Mouse (Mus musculus): ENCODE data around the gene Adig.

Adig gene

DNA sequence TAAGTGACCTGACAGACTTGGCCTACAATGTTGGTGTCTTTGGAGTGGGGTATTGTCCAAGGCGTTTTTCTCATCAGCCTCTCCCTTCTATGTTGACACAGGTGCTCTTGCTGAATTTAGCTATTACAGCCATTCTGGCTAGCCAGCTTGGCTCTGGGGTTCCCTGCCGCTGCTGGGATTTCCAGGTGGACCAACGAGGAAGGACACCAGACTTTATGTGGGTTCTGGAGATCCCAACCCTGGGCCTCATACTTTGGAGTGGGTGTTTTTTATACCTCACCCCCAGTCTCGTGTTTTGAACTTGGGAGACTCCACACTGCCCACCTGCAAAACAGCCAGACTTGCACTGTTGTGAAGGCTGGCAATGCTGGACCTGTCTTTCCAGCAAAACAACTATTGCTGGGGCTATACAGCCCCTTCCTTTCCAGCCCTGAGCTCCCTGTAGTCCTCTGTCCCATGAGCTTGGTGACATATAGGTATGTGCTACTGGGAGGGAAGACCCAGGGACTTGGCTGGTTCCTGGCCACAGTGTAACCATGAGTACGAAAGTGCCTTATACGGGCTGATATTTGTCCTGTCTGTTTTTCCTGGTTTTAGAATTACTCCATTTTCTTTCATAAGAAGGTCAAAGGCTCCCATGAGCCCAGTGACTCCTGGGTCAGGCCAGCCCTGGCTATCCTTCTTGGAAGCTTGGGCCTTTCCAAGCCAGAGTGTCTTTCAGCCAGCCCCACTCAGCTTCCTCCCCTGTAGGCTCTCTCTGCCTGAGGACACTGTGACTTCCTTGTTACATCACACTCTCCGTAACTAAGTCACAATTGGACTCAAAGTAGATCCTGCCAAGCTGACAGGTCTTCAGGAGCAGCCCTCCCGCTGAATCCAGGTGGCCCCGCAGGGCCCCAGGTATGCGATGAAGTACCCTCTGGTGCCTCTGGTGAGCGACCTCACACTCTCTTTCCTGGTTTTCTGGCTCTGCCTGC, at the start of gene Adig:
TSS of gene Adig (plus strand) at position 777 of the 977 bp plus-strand sequence.
- in situ Hi-C loops (cut with MseI, MboI): no loop called here

DNA sequence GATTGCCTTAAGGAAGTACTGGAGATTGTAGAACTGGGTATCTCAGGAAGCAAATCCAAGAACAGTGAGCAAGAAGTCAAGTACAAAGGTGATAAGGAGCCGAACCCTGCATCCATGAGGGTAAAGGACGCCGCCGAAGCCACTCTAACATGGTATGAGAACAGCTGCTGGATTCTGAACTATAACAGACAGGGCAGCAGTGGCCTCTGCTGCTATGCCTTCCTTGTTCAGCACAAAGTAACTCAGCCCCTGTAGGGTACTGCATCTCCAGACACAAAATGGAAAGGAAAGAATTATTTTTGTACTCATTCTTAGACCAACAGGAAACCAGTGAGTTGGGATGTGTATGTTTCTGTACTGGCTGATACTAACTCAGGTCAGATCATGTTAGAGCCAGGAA, 46.0 kb upstream of the Adig start:
- in situ Hi-C loops (cut with MseI, MboI): no loop called here

DNA sequence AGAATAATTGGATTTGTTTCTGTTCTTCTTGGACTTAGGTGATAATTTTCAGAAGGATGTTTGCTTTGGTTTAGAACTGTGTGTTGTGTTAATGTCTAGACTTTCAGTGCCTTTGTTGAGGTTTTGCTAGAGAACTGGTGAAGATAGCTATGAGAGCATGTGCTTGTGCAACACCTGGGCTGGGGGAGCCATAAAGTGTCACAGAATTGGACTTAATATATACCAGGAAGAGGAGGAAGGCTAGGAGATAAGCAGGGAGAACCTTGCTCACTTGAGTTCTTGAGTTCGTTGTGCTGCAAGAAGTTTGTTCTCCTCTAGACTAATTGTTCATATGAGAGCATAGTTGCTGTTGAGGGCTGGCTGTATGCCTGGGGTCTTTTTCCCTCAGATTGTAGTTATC, 44.8 kb upstream of the Adig start:
- in situ Hi-C loops (cut with MseI, MboI): no loop called here

DNA sequence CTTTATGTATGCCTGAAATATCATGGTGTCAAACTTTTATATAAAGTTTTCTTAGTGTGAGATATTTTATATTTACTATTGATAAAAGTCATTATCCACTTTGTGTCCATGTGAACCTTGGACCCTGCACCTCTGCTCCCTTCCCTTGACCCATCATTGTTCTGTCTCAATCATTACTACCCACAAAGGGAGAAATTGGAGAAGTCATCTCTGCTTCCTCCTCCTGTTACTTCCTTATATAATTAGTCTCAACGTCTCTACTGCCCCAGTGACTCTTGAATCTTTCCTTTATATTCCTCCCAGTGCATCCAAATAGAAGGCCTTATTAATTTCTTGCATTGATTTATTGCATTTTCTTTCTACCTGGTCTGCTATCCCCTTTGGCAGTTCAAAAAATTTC, 40.0 kb upstream of the Adig start:
- in situ Hi-C loops (cut with MseI, MboI): no loop called here

DNA sequence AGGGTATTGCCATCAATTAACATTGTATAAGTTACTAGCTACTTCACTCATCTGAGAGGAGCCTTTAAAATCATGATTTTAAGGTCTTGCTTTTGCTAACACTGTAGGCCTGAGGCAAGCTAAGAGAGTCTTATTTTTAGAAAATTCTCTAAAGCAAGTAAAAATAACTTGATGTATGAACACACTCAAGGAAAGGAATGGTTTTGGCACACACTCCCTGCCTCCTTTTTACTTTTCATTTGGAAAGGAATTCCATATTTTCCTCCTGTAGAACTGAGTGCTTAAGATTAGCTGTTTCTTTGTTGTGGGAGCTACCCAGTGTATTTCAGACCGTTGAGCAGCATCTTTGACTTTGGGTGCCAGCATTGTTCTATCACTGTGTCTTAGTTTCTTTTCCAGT, 28.3 kb upstream of the Adig start:
- in situ Hi-C loops (cut with MseI, MboI): no loop called here

DNA sequence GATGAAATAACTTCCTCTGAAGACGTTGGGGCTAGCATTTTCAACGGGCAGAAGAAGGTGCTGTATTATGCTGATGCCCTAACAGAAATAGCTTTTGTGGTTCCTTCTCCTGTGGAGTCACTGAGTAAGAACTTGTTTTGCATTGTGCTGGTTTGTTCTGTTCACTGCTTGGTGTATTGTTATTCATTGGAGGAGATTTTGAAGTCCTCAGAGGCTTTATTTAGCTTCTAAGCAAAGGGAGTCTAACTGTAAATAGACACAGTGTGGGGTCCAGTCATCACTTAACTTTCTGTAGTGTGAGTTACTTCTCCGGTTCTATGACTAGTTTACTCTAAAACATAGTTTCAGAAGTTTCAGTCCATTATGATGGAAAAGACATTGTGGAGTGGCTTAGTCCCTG, 24.8 kb upstream of the Adig start:
- in situ Hi-C loops (cut with MseI, MboI): no loop called here

DNA sequence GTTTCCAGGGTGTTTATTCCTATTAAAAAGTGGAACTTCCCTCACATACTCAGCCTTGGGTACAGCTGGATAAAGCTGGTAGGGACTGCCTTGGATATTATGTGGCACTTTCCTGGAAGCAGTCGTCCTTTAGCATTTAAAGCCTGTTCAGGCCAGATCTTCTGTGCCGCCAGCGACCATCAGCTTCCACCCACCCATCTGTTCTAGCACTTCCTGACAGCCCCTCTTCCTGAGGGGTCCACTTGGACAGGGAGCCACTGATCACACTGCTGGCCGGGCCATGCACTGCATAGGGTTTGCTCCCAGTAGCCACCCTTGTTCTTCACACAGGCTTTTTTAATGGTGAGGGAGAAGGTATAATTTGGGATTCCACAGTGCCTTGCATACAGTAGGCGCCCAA, 4.0 kb upstream of the Adig start:
- in situ Hi-C loops (cut with MseI, MboI): no loop called here

DNA sequence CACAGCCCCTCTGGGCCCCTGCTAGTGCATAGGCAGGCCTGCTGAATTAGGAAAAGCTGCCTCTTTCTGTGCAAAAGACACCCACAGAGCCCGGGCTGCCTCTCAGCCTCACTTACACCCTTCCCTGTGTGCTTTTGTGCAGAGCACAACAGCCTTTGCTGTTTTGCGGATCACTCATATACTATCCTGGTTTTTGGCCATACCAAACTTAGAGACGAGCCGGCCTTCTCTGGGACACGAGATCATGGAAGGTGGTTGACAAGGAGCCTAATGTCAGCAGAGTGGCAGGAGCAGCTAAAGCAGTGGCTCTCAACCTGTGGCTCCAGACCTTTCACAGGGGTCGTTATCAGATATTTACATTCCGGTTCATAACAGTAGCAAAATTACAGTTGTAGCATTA, 814 bp downstream of the Adig start:
- in situ Hi-C loops (cut with MseI, MboI): no loop called here

DNA sequence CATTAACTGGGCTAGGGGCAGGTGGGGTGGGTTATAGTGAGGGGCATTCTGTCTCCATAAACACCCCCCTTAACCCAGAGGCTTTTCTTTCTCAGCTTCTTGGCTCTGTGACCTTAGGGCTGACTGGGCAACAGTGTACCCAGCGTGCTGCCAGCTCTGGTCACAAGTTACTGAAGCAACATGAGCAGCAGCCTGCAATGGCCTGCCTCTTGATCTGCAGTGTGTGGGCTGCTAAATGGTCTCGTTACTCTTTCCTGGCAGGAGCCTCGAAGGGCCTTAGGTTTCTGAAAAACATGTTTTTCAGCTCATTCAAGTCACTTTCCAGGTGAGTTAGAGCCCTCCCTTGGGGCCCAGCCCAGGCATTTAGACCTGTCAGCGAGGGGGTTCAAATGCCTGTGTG, 1.3 kb downstream of the Adig start:
- in situ Hi-C loops (cut with MseI, MboI): no loop called here

DNA sequence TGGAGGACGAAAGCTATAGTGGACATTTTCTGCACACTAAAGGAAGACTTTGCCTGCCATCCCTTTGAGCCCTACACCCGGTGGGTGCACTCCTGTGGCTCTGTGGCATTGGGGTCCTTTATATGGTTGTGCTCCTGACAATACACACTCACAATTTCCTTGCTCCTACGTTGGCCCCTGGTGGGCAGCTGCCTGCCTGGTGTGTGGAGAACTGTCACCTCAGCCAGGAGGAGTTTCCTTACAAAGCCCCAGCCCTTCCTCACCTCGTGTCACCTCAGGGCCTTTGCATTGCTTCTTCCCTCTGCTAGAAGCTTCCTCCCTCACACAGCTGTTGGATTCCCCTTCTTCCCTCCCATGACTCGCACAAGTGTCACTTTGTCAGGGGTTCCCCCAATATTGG, 4.1 kb downstream of the Adig start:
- in situ Hi-C loops (cut with MseI, MboI): no loop called here

DNA sequence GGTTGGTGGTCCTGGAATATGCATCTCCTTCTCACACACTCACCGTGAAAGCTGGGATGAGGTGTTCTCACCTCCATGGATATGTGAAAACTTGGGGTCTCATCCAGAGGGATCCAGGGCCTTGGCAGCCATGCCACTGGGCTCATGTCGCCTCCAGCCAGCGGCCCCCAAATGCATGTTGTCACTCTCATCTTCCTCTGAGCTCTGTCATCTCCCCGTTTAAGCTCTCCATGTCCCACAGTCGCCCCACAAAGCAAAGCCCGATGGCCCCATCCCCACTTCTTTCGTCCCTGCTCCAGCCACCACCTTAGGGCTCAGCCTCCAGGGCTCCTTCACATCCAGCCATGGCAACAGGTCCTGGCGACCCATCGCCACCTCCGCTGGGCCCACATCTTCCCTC, 4.6 kb downstream of the Adig start:
- in situ Hi-C loops (cut with MseI, MboI): no loop called here

DNA sequence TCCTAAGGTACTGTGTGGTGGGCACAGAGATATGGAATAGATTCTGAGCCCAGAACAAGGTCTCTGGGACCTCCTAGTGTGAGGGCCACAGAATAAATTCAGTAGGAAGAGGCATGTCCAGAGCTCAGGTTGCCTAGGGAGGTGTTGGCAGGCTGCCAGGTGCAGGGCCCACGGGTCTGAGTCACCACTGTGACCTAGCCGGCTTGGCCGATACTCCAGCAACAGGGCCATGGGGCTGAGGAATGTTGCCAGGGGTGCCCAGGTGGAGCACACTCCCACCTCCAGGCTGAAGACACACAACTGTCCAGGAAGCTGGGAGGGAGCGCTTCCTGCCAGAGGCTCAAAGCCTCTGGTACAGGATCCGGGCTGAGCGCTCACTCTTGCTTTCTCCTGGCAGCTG, 8.3 kb downstream of the Adig start:
- in situ Hi-C loops (cut with MseI, MboI): no loop called here

DNA sequence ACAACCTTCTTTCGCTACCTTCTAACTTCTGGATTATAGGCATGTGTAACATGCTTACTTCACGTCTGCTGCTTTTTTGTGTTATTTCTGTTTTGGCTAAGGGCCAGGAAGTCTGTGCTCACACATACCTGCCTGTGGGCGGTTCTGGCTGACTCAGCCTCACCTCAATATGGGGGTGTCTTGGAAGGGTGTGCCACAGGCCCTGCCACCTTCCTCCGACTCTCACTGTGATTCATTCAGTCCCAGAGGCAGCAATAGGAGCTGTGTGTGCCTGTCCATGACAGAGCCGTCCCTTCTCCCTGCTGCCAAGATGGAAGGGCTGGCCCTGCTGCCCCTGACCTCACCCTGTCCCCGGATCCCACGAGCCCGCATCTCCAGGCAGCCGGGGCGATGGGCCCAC, 10.1 kb downstream of the Adig start, which contains the start of gene Arhgap40:
TSS of gene Arhgap40 (plus strand) at position 269 of the 400 bp plus-strand sequence.
- in situ Hi-C loops (cut with MseI, MboI): no loop called here

DNA sequence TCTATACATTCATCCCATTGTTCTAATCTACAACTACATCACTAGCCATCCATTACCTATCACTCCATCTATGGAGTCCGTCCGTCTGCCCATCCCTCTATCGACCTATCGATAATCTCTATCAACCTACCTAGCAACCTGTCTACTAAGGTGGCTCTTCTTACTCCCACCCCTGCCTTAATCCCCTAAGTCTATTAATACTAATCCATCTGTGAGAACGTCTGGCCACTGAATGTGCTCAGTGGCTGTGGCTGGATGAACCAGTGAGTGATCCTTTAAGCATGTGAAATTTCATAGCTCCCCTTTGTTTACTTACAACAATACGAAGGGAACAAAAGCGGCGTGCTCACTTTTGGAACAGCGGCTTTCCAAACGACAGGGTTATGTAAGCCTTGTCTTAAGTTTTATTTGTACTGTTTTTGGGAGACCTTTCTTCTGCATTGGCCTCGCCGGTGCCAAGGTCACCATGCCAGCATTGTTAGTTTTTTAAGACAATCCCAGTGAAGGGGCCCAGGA, 11.5 kb downstream of the Adig start:
- in situ Hi-C loops (cut with MseI, MboI): no loop called here

DNA sequence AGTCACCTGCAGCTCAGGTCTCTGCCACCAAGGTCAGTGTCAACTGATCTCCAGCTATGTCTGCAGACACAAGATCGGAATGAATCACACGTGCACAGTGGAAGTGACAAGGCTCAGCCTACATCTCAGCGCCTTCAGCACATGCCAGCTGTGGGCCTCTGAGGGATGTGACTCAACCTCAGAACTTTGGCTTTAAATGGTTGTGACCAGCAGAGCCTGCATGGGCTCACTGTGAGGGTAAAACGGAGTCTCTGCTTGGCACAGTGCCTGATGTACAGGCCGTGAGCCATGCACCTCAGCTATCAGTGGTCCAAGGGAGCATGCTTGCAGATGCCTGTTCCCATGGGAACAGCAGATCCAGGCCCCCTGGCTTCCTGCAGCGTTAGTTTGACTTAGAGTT, 16.2 kb downstream of the Adig start:
- in situ Hi-C loops (cut with MseI, MboI): no loop called here

DNA sequence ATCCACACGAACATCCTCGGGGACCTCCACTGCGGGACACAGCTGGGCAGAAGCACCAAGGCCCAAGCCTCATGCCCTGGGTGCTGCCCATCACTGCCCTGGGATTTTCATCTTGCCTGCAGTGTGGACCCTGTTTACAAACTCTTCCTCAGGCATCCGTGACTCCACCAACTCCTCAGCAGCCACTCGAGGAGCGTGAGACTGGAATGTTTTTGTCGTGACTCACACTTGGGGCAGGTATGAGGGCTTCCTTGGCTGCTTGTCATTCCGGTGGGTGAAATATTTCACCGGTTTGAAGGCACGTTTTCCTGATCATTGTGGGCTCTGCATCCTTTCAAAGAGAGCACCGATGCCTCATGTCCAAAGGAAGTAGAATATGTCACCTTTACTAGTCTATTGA, 16.7 kb downstream of the Adig start:
- in situ Hi-C loops (cut with MseI, MboI): no loop called here

DNA sequence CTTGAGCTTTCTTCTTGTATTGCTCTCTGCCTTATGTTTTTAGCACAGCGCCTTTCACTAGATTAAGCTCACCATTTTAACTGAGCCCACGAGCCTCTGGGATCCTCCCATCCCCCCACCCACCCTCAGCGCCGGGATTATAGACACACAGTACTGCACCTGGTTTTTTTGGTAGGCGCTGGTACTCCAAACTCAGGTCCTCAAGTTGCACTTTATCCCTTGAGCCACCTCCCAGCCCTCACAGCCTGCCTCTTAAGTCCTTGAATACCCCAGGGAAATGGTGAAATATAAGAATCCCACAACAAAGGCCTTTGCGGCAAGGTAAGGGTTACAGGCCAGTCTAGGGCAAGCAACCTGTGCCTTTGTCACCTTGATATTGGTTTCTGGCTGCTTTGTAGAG, 17.4 kb downstream of the Adig start:
- in situ Hi-C loops (cut with MseI, MboI): no loop called here

DNA sequence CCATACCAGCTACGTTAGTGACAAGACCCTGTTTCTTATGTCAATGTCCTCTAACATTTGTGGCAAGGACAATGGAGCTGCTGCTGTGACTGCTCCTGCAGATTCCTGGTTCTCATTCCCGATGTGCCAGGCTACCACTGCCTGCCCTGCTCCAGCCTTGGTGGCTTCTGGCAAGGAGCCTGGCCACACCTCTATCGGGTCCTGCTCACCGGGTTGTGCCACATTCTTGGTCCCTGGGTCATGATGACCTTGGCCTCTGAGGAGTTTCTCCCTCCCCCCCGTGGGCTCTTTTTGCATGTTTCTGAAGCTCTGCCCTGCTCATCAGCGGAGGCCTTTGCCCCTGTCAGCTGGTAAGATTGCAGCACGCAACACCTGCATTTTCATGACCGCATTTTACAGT, 20.6 kb downstream of the Adig start:
- in situ Hi-C loops (cut with MseI, MboI): no loop called here

DNA sequence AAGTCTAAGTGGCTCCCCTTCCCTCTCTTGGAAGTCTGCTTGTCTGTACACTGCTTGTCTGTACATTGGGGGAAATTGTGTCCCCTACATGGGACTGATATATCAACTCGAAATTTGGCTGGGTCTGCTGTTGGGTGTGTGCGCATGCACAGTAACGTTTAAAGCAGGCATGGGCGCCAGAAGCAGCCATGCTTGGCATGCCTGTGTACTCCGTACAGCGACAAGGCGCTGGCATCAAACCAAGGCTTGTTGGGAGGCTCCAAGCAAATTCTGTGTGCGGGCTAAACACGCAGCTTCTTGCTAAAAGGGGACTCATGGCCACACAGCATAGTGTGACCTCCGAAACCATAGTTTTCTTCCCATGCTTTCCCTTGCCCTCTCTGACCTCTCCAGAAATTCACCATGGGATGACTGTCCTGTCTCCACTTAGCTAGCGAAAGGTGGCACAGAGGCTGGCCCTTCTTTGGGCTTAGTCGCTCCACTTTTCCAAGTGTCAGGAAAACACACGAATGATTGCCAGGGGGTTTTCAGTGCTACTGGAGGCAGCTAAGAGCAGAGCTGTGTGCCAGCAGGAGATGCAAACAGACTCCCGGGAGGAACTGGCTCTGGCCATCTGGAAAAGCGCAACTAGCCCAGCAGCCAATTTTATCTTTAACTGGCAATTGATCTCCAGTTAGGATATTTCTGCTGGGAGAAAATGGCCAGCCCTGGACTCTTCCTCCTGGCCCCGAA, 21.9 kb downstream of the Adig start:
- in situ Hi-C loops (cut with MseI, MboI): no loop called here

DNA sequence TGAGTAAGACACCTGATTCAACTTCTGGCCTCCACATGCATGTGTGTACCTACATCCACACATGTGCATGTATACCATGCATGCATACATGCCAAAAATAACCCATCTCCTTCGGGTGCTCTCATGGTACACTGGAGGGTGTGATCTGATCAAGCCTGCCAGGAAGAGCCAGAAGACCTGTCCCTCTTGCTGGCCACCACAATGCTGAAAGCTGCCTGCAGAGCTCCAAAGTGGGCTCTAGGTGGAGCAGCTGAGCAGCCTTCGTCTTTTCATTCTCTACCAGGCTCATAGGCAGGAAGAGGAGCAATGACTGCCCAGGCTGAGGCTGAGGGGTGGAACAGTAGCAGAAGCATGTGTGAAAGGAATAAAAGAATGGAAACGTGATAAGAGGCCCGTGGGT, 31.7 kb downstream of the Adig start:
- in situ Hi-C loops (cut with MseI, MboI): no loop called here

DNA sequence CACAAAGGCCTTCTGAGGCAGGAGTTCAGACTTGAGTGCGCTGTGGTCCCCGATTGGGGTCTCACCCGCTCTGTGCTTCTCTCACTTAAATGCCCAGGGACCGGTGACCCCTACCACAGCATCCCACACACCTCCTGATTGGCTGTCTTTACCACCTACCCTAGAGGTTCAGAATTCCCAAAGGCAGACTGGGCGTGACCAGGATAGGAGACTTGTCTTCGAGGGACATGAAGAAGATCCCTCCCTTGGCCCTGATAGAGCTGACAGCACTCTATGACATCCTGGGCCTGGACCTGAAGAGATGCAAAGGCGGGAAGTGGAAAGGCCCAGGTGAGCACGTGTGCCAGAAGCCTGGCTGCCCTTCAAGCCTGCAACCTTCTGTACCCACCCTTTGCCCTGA, 32.1 kb downstream of the Adig start:
- in situ Hi-C loops (cut with MseI, MboI): no loop called here

DNA sequence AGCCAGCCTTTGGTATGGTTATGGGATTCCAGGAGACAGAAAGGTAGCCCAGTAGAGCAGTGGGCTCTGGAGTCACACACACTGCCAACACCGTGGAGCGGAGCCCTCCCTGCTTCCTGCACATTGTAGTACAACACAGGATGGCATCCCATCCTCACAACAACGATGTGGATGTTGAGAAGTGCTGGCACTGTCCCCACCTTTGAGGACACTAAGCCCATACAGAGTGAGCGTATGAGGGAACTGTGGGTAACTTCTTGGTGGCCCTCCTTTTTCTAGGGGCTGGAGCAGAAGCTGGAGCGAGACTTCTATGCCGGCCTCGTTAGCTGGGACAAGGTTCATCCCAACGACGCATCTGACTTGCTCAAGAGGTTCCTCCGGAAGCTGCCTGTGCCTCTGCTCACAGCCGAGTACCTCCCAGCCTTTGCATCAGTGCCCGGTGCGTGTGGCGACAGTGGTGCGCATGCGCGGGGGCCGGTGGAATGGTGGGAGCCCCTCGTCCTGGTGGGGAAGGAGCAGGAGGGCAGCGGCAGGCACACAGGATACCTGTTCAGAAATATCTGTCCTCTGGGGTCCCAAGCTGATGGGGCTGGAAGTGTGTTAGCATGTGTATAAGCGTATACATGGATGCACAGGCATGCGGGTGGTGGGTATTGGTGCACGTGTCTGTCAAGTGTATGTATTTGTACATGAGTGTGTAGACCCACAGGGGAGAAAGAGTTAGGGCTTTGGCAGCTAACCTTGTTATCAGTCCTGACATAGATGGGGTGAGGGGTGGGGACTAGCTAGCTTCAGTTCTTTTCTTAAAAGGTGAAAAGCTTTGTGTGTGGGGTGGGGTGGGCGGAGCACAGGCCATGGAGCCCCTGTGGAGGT, 37.3 kb downstream of the Adig start:
- in situ Hi-C loops (cut with MseI, MboI): no loop called here

Data from mouse trophoblast stem cell (cell line).